Mouse (Mus musculus) cerebellum, adult 11 months (tissue): Measurements from ENCODE around the gene Ushbp1.
A peak's percentile ranks its signal among the peaks of the same experiment; 100 is the strongest.
"Not testable (repeated sequence)": the region's sequence is repeated elsewhere in the genome, so short reads cannot be mapped to it uniquely, and the experiment has no call there.

Experiments used
- DNase-seq: peaks from one replicate; pipeline ENCODE4 v3.0.0; 2022

Ushbp1 gene

DNA sequence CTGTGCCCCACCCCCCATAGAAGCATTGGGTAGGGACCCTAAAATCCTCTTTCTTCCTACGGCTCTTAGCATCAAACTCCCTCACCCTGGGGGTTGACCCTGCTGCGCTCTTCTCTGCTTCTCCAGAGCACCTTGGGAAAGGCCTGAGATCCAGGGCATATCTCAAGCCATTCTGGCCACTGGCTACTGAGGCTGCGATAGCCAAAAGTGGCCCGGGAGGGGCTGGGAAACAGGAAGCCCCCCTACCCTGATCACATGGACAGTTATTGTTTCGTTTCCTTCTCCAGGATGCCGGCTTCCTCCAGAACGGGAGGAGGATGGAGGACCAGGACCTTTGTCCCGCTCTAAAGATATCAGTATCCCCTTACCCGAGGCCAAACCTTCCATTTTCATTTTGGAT is at the start of gene Ushbp1:
TSS of gene Ushbp1 (minus strand) at position 174 of the 400 bp plus-strand sequence.
- peak; percentile 30 for DNase-seq

DNA sequence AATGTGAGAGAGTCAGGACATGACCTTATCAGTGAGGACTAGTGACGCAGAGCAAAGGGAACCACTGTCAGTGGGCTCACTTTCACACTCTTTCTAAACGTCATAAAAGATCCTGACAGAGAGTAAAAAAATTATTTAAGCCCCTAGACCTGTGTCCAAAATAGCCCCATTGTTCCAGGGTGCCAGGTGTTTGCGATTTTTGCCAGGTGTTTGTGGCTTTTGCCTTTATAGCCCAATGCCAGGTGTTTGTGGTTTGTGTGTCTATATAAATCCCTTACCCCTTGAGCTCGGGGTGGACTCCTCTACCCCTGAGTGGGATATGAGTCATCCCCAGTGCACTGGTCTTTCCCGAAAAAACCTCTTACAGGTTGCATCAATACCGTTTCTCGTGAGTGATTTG is 49.5 kb upstream of the Ushbp1 start:
- no peak for DNase-seq

DNA sequence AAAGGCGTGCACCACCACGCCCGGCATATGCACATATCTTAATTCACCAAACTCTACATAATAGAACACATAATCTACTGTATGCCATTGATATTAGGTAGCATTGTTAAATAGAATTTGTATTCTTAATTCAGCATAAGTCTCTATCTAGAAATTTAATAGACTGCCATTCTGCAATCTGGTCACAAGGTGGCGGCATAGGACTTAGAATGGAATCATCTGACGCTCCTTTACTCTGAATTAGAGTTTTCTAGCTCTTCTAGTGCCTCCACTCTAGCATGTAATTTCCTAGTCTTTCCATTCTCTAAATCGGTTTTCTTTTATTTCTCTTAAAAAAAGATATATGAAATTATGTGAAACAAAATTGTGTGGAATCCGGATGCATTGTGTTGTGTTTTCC is 45.8 kb upstream of the Ushbp1 start:
- peak; percentile 36 for DNase-seq

DNA sequence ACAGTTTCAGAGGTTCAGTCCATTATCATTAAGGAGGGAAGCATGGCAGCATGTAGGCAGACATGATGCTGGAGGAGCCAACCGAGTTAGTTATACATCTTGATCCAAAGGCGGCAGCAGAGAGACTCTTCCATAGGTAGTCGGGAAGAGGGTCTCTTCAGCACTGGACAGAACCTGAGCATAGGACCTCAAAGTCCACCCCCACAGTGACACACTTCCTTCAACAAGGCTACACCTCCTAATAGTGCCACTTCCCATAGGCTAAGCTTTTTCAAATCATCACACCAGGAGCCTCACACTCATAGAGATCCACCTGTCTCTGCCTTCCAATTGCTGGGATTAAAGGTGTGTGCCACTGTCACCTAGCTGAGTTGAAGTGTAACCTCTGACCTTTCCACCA is 41.4 kb upstream of the Ushbp1 start:
- no peak for DNase-seq

DNA sequence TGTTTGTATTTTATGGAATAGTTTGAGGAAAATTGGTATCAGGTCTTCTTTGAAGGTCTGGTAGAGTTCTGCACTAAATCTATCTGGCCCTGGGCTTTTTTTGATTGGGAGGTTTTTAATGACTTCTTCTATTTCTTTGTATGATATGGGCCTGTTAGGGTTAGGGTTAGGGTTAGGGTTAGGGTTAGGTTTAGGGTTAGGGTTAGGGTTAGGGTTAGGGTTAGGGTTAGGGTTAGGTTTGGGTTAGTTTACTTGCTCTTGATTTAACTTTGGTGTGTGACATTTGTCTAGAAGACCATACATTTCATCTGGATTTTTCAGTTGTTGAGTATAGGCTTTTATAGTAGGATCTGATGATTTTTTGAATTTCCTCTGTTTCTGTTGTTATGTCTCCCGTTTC is 37.3 kb upstream of the Ushbp1 start:
- not testable (repeated sequence) for DNase-seq

DNA sequence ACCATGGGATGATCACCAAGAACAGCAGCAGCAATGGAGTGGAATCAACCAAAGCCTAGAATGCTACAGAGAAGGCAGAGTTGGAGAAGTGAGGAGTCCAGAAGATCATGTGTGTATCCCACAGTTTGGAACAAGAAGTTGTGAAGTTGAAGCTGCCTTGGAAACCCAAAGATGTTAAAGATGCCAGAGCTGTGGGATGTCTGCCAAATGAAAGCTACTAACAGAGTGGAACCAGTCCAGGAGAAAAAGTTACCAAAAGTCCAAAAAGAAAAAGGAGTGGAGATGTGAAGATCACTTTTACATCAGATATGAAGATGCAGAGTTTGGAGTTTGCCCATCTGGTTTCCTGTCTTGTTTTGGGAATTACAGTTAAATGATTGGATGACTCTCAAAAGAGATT is 26.5 kb upstream of the Ushbp1 start:
- DNase-seq = no peak

DNA sequence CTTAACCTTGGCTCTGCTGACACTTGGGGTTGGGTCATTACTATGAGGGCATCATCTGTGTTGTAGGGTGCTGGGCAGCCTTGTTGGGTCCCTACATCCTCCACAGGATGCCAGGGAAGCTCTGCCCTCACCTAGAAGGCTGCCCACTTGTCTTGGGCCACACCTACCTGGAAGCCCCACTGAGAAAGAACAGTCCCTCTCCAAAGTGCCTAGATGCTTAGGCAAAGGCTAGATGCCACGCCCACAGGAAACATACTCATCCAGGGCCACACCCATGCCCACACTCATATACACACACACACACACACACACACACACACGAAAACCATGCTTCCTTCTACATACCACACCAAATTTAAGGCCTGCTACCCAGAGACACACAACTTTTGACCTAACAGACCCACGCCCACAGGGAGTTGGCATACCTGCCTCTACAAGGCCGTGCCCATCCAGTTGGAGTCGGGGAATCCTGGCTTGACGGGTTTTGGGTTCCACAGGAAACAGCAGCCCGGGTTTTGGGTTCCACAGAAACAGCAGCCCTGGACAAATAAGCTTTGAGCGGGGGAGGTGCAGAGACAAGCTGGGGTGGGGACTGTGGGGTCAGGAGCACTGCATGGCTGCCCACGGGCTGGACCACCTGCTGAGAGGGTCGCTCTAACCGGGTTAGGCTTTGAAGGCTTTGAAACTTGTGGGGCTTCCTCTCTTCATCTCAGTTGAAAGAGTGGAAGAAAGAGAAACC is 16.1 kb upstream of the Ushbp1 start:
- no peak for DNase-seq

DNA sequence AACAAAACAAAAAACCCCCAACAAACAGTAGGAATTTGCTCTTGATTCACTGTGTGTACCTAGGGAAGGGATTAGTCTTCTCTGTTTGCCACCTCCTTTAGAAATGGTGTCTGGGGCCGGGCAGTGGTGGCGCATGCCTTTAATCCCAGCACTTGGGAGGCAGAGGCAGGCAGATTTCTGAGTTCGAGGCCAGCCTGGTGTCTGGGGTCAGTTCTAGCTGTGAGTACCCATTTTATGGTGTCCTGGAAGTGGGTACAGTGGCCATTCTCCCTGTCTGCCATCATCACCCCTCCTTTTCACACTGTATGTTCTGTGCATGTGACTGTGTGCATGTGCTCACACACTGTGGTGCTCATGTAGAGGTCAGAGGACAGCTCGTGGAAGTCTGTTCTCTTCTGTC is 12.6 kb upstream of the Ushbp1 start:
- no peak for DNase-seq

DNA sequence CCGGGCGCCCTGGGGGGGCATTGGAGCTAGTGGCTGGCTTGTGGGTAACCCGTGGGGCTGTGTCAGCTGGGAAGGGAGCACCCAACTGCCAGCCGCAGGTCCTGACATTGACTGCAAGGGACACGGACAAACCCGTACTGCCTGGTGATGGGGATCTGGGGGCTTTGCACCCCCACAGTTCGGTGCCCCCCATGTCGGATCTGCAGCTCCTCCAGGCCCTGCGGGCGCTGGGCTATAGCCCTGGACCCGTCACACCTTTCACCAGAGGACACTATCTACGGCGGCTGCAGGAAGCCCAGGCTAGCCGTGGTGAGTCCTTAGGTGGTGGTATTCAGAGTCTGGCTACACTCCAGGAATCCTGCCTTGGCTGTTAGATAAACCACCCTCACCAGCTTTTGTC is 11.8 kb upstream of the Ushbp1 start:
- no peak for DNase-seq

DNA sequence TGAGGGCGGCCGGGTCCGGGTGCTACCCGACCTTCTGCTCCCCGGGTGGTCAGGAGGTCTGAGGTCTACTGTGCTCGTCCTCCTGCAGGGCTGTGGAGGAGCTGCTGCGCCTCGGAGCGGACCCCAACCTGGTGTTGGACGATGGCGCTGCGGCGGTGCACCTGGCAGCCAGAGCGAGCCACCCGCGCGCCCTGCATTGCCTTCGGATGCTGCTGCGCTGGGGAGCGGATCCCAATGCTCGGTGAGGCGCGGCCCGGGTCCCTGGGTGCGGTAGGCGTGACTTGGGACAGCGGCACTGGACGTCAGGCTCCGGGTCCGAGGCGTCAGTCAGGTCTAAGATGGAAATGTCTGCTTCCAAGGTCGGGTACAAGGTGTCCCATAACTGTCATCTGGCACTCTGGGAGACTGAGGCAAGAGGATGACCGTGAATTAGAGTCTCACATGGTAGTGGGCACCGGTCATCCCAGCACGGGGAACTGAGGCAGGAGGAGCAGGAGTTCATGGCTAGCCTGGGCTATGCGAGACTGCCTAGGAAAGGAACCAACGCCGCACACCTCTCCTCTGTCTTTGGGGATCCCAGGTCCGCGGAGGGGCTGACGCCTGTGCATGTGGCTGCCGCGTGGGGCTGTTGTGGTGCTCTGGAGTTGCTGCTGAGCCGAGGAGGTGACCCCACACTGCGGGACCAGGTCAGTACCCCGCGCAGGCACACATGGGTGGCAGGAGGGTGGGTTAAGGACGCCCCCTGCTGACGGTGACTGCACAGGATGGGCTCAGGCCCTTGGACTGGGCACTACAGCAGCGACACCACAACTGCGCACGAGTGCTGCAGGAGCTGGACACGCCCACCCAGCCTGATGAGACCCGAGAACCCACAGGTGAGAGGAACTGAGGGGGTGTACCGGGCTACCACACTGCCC is 10.8 kb upstream of the Ushbp1 start:
- no peak for DNase-seq

DNA sequence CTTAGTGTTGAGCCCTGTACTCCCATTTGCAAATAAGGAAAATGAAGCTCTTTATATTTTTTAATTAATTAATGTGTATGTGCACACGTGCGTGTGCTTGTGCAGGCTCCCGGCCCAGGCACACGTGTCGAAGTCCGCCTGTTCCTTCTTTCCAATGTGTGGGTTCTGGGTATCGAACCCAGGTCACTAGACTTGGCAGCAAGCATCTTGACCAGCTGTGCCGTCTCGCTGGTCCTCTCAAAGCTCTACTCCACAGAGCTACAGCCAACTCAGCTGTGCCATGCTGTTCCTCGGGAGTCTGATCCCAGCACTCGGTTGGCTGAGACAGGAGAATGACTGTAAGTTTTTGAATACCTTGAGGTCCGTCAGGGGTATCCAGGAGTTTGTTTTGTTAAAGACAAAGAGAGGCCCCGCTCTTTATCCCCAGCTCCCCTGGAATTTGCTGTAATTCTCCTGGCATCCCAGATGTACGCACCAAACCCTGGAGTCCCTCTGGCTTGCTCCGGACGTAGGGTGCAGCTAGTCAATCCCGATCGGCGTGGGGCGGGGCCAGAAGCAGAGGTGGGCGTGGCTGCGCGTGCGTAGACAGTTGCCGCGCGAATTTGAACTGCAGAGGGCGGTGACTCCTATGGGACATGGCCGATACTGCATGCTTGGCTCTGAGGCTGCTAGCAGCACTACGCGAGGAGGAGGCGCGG is 9.9 kb upstream of the Ushbp1 start, which contains the start of gene Ankle1:
TSS of gene Ankle1 (plus strand) at position 610 of the 698 bp plus-strand sequence.
- peak; percentile 92 for DNase-seq

DNA sequence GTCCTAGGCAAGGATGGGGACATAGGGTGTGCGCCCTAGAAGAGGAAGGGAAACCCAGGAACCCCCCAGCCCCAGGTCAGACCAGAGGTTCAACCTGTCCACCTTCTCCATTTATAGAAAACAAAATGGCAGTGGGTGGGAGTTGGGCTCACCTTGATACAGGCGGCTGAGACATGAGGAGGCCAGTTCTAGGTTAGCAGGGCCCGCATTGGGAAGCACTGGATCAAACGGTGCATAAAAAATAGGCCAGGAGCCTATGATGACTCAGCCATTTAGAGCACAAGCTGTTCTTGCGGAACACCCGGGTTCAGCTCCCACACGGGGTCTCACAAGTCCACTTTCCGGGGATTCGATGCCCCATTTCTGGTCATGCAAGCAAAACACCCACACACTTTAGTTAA is 9.3 kb upstream of the Ushbp1 start:
- DNase-seq = no peak

DNA sequence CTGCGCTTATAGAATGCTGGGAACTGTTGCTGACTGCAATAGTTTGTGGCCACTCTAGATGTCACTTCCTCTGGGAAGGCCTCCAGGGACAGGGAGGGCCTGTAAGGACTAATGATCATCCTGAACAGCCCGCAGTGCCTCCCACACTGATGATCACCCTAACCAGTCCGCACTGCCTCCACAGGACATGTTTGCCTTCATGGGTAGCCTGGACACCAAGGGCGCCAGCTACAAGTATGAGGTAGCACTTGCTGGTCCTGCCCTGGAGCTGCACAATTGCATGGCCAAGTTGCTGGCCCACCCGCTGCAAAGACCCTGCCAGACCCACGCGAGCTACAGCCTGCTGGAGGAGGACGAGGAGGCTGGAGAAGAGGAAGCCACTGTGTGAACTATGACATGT is 8.4 kb upstream of the Ushbp1 start:
- no peak for DNase-seq

DNA sequence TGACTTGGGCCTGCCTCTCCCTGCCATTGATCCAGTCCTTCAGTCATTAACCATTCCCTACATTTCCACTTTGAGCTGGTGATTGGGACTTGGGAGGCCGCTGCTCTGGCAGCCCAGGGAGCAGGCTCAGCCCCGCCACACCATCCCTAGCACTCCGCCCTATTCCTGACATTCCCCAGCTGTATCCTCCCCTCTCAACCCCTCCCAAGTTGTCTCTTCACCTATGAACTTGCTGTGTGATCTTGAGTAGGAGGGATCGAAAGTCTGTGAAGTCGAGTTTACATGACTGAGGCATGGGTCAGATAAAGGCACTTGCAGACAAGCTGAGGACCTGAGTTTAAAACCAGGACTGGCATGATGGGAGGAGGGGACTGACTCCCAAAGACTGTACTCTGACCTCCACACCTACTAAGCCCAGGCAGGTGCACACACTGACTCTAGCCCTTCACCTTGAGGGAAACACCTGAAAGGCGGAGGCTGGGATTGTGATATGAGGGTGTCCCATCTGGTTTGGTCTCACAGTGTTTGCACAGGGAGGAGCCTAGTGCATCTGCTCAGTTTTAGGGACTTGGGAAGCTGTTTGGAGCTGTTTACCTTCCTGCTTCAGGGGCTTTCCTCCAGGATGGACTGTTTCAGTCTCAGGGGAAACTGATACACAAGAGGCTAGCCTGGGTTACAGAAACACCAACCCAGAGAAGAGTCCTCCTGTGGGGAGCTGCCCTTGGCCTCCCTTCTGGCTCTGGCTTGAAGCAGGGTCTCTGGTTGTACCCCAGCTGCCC is 7.7 kb upstream of the Ushbp1 start:
- no peak for DNase-seq

DNA sequence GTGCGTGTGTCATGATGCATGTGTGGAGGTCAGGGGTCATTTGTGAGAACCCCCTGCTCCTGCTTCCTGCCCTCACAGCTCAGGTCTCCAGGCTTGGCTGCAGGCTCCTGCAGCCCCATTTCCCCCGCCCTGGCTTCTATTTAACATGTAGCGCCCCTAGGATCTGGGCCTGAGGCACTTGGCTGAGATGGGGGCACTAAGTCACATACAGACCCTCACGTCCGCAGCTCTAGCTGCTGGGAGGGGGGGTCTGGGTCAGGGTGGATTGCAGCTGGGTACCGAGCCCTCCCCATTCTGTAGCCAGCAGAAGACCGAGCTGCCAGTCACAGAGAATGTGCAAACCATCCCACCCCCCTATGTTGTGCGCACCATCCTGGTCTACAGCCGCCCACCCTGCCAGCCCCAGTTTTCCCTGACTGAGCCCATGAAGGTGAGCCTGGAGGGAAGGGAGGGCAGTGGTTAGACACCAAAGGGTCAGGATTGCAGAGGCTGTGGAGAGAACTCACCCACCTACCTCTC is 6.9 kb upstream of the Ushbp1 start:
- no peak for DNase-seq

DNA sequence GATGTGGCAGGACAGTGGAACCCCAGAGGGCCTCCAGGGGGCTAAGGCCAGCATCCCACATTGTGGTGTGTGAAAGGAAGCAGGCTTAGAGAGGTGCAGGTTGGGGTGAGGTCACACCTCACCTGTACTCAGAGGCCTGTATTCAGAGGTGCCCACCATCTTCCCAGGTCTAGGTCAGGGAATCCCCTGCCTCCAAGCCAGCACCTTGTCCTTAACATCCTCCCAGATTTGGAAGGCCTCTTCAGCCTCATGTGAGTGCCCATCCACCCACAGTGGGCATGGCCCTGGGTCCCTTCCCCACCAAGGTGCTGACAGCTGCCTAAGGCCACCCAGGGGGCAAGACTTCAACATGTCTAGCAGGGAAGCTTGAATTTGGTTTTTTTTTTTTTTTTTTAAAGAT is 5.9 kb upstream of the Ushbp1 start:
- no peak for DNase-seq

DNA sequence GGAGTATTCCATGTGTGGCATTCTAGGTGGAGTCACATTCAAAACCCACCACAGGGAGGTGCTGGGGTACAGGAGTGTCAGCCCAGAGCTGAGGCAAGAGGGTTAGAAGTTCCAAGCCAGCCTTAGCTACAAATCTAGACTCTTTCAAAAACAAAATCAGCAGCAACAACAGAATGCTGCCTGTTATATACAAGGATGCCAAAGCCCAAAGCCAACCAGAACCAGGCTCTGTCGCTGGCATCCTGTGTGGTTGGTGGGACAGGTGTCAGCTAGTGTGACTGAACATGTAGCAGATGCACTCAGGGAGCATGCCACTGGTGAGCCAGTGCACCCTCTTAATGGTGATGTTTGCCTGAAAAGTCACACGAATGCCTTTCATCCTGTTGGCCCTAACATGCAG is 5.2 kb upstream of the Ushbp1 start:
- no peak for DNase-seq

DNA sequence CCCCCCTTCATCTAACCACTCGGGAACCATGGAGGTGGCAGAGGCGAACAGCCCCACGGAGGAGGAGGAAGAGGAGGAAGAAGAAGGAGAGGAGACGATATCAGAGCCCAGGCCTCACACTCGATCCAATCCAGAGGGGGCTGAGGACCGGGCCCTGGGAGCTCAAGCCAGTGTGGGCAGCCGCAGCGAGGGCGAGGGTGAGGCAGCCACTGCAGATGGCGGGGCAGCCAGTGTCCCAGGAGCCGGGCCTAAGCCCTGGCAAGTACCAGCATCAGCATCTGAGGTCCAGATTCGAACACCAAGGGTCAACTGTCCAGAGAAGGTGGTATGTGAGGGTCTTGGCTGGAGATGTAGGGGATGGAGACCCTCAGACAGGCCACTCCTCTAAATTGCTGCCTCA is 2.1 kb upstream of the Ushbp1 start:
- peak; percentile 36 for DNase-seq

DNA sequence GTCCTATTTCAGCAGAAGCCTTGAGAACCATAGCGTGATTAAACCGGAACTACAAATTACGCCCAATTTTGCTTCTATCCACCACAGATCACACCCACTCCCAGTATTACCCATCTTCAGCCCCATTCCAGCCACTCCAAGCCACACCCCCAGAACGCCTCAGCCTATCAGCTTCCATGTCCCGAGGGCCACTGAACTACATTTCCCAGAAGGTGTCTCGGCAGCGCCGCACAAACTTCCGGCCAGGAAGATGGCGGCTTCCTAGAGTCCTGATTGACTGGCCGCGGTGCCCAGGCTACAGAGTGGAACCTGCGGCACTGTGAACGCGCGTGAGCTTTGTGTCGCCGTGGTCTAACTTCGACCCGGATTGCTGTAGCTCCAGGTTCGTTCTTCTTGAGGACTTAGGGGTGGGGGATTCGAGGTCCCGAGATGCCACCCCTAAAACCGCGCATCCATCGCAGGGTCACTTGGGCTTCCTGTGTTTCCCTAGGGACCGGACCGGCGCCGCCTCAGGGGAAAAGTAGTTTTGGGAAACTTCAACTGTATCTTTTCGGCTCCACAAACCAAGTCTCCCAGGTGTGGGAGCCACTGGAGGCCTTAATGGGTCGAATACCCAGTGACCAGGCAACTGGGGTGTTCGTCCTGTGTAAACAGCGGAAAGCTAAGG is 1.2 kb upstream of the Ushbp1 start, which contains the start of gene Babam1:
TSS of gene Babam1 (plus strand) at position 223 of the 667 bp plus-strand sequence.
- DNase-seq = peak; percentile 93

DNA sequence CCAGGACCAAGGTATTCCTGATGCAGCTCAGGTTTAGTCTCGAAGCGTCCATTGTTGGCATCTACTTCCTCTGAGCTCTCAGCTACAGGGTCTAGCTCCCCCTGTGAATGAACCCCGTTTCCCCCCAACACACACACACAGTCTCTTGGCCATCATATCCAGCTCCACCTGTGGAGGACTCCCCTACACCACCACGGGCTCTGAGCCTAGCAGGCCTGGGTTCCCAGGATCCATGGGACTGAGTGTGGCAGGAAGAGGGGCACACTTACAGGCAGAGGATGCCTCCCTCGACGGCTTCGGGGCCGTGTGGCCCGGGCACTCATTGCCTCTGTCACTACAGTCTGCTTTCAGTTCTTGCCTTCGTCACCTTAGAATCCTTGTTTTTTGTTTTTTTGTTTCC is 531 bp downstream of the Ushbp1 start:
- DNase-seq = peak; percentile 27

DNA sequence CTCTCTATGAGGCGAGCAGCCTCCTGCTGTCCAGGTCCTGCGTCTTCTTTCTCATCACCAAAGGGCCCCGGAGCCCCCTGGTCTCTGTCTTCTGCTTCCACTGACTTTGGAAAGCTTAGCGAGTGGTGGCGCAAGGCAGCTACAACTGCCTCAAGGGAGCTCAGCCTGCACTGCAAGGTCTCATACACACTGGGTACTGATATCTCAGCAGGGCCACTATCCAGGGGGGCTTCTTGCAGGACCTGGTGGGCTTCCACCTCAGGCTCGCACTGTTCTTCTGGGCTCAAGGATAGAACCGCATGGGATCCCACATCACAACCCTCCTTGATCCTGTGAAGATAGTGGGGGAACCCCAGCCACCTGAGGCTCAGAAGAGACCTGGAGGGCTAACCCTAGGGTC is 1.1 kb downstream of the Ushbp1 start:
- DNase-seq = peak; percentile 19

DNA sequence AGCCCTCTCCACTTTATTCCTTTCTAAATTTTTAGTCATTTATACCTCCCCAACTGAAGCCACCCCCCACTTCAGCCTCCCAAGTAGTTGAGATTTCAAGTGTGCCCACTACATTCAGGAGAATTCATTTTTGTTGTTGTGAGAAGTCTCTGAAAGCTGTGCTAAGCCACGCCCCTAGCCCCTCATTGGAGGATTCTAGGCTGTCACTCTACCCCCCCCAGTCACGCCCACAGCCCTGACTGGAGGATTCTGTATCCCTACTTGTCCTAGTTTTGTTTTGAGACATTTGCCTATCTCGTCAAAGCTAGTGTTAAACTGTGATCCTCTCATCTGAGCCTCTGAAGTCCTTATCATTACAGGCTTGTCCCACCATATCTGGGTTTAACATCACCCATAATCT is 2.7 kb downstream of the Ushbp1 start:
- DNase-seq = peak; percentile 13
